Mouse (Mus musculus): ENCODE data around the gene Tmem238l.

The Tmem238l gene

DNA sequence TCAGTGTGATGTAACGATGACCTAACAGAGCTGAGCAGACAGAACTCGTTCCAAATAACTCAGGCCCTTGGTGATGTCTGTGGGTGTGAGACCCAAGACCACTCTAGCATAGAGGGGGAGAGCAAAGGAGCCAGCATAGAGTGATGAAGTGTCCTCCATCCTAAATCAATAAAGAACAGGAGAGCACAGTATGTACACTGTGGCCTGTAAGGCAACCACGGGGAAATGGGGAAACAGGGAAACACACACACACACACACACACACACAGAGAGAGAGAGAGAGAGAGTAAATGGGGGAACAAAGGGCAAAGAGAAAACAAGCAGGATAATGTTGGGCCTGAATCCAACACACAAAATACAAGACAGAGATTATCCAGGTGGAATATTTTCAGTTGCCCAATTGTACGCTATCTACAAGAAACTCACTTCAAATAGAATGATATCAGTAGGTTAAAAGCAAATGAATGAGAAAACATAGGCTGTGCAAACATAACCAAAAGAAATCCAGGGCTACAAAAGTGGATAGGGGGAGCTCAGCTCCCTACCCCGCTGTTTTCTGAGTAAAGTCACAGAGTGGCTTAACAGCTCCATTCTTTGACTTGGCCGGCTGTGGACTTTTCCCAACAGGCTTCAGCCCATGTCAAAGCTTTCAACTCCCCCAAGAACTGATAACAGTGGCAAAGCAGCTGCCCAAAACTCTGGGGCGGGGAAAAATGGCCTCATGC is 19.3 kb downstream of the Tmem238l start:
- DNase-seq (ENCODE audit: extremely low read depth, low read depth, low spot score): no peak

DNA sequence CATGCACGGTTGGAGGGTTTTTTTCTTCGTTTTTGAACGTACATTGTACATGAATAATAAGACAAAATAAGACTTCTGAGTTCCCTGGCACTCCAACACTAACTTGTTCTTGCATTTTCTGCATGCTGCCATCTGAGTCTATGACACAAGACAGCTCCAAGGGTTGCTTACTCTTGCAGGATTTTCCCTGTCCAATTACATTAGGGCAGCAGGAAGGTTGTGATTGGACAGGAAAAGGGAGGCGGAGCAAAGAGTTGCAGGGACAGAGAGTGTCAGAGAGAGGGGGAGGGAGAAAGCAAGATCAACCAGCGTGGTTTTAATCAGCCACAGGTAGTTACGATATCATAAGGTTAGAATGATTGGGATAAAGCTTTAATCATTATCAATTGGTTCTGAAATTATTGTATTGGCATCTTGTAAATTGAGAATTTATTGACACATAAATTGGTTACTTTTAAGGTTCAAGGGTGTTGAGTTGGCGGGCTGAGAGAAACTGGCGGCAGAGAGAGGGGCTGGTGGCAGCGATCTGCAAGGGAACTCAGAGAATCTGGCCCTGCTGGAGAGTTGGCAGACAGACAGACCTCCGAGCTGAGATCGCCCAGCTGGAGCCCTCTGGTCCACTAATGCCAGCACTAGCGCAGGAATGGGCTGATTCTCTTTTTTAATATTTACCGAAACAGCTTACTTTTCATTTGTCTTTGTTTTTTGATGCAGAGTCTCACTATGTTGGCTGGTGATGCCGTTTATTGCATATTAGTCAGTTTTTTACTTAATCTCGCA is 25.1 kb downstream of the Tmem238l start:
- no peak for DNase-seq (ENCODE audit: extremely low read depth, low read depth, low spot score)

DNA sequence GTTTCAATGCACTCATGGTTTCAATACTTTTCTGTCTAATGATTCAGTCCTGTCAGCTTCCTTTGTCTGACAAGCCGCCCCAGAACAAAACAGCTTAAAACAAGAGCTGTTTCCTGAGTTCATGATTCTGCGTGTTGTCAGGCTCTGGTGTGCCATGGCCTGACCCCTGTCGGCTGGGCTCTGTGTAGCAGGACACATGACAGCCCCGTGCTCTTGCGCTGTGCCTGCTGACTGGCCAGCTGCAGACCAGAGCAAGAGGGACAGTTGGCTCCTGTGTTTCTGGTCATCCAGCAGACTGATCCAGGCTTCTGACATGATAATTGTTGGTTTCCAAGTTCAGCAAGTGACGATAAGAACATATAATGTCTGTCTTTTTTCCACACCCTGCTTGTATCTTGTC is 26.4 kb downstream of the Tmem238l start:
- DNase-seq (ENCODE audit: extremely low read depth, low read depth, low spot score): no peak

DNA sequence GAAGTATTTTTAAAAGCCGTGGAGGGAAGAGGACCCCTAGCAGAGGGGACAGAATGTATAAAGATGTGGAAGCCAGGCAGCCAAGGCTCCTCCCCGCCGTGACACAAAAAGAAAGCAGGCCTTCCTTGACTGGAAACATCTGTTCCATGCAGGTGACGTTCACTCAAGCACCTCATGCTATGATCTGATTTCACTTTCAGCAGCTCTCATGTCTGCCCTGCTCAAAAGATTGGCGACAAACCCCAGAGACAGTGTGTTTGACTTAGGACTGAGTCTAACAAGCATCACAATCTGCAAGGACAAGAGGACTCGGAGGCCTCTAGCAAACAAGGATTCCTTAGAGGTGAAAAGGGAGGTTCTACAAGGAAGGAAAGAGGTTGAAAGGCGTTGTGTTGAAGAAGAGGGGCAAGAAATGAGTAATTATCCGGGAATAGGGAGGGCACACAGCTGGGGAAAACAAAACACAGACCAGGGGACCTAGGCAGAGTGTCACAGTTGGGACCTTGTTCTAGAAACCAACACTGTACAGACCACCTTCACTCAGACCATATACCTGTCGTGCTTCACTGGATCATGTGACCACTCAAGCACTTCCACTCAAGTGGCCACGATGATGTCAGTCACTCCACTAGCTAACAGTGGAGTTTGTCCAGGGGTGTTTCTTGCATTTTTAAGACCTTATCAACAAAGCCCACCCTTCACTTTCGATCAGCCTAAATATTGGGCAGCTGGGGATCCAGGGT is 27.2 kb downstream of the Tmem238l start:
- DNase-seq (ENCODE audit: extremely low read depth, low read depth, low spot score): no peak

DNA sequence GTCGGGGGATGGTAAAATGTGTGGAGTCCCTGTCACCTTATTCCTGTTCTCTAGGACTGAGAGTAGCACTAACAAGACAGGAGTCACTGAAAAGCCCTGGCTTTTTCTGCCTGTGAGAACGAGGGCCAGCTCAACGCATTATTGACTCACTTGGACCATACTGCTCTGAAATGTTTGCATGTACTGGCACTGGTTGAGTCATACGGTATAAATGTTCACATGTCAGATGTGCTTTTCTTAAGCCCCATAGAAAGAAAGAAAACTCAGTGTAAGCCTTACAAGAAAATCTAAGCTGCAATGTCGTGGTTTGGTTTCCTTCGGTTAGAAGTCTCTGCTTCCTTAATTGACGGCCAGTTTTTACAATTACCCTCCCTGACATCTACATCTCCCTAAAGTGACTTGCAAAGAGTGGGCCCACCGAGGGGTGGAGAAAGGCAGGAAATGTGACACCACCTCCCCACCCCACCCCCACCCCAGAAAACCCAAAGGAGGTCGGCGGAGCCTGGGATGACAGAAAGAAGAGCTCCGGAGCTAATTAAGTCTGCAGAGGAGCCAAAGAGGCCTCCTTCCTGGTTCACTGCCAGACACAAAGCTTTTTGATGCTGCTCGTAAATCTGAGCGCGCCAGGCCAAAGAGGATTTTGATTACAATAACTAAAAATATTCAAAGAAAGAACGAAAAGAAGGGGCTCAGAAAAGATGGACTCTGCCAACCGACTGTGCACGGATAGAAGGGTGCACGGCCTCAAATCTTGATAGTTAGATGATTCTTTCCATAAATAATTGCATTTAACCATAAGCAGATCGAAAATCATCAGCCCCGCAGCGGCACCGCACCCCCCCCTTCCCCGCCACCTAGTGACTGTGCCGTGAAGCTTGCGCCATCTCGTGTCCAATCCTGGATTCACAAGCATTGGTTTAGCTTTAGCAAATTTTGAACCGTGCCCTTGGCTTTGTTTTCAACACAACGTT is 28.0 kb downstream of the Tmem238l start:
- DNase-seq (ENCODE audit: extremely low read depth, low read depth, low spot score): no peak

GRCm38 (mm10) chr11:66985136-66985702 is 28.8 kb downstream of the Tmem238l start:
- DNase-seq (ENCODE audit: extremely low read depth, low read depth, low spot score): no peak

- no peak for DNase-seq (ENCODE audit: extremely low read depth, low read depth, low spot score)
Measured at GRCm38 (mm10) chr11:66992150-66992549, 35.7 kb downstream of the Tmem238l start.

GRCm38 (mm10) chr11:66993674-66994073 is 37.2 kb downstream of the Tmem238l start:
- DNase-seq (ENCODE audit: extremely low read depth, low read depth, low spot score): no peak

DNA sequence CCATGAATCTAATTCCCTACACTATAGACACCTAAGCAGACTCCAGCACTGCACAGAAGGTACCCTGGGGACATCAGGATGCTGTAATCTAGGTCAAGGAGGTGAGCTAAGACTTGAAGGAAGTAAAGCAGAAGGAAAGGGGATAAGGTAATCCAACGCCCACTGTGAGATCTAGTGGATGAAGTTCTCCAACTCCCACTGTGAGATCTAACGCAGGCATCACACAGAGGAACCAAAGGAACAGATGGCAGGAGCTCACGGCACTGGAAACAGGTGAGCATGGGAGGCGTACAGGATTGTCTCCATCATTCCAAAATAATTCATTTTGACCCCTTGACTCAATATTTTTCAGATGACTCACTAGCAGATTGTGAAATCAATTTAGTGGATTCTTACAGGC is 40.0 kb downstream of the Tmem238l start:
- no peak for DNase-seq (ENCODE audit: extremely low read depth, low read depth, low spot score)

DNA sequence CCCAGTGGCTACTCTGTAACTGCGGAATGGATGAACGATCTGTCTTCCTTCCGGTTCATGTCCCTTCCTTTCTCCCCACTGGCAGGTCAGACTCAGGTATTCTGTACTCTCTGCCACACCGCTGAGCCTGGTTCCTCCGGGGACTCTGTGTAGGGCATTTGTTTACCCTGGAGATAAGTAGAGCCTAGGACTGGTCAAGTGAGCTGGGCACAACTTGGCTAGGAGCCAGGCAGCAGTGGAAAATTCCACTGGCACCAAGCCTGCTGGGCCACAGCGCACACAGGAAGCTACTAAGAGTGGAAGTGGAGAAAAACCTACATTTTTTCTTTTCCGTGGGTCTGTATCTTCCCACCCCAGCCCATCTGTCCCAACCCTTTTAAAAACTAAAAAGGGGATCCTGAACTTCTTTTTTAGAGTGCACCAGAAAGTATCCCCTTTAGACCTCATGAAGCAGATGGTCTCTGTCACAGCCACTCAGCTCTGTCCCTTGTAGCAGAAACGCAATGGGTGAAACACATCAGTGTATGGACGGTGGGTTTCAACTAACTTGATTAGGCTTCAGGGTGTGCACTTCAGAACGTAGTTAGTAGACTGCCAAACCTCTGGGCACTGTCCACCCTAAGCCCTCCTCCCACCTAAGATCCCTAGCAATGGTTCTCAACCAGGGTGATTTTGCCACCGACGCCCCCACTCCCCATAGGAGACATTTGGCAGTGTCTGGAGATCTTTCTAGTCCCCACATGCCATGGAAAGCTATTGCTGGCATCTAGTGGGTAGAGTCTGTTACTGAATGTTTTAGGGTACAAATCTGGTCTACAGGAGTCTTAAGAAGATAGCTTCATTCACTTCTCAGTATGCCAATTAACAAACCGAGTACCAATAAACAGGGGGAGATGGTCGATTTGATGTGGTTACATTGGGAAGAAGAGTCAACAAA is 42.3 kb downstream of the Tmem238l start:
- DNase-seq (ENCODE audit: extremely low read depth, low read depth, low spot score): no peak

DNA sequence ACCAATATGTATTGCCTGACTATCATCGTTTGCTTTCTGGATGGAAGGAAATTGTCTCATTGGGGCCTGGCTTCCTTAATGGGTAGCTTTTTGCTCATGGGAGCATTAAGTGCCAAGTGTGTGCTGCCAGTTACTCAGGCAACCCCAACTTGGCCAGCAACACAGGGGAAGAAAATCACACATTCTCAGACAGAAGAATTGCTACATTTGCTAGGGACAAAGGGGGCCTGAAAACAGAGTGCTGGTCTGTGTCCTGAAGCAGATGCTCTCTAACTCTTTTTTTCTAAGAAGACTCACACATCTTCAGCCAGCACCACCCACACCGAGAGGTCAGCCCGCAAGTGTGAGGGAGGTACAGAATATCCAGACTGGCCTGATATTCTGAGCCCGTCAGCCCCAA is 44.2 kb downstream of the Tmem238l start:
- DNase-seq (ENCODE audit: extremely low read depth, low read depth, low spot score): no peak

GRCm38 (mm10) chr11:67001717-67002116 is 45.3 kb downstream of the Tmem238l start:
- DNase-seq (ENCODE audit: extremely low read depth, low read depth, low spot score): no peak

DNA sequence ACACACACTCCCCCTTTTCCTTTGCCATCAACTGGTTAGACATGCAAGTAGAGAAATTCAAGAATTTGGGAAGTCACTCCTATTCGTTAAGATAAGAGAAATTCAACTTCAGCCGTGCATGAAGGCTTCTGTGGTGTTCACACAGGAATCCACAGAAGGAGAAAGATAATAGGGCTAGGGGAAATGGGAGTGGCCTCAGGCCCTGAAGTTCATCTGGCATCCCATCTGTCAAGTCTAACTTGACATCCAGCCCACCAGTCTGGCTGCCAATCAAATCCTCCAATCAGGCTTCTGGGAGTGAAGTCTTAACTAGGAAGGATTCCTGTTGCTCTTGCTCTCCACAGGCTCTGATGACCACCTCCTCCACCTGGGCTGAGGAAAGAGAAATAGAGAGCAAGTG is 46.5 kb downstream of the Tmem238l start:
- no peak for DNase-seq (ENCODE audit: extremely low read depth, low read depth, low spot score)

- no peak for DNase-seq (ENCODE audit: extremely low read depth, low read depth, low spot score)
Measured at GRCm38 (mm10) chr11:67007961-67008360, 51.5 kb downstream of the Tmem238l start.

GRCm38 (mm10) chr11:67008528-67008927 is 52.1 kb downstream of the Tmem238l start:
- DNase-seq (ENCODE audit: extremely low read depth, low read depth, low spot score): no peak

DNA sequence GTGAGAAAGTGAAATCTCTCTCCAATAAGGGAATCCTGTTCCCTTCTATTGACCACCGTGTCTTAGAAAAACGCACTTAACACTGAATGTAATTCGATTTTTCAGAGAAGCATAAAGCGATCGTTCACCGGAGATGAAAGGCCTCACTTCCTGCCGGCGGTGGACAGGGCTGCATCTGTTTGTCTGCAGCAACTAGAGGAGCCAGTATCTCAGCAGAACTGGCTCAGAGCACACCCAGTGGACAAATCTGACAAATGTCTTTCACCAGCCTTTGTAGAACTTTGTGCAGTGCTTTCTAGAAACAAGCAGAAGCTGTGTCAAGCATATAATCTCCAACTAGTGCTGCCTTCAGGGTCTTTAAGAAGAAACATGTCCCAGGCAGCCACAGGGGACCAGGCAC is 54.0 kb downstream of the Tmem238l start:
- no peak for DNase-seq (ENCODE audit: extremely low read depth, low read depth, low spot score)

DNA sequence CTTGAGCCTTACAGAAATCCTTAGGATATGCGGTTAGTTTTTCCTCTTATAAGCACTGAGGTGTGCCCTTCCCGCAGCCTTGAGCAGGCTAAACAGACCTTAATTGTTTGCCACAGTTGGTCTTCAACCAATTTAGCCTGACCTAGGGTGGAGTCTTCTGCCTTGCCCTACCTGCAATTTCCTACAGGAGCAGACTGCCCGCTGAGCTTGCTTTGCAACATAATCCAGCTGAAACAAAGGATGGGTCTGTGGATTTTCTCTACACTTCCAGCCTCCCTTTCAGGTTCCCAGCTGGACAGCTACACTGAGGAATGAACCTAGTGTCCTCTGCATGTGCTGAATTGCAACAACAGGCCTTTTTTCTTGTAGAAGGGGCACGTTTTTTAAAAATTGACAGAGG is 55.2 kb downstream of the Tmem238l start:
- DNase-seq (ENCODE audit: extremely low read depth, low read depth, low spot score): no peak

Measured in fat pad, adult 2 months (tissue).